Mouse (Mus musculus) layer of hippocampus, postnatal 25 days (tissue): ENCODE measurements around the gene Mphosph9. TPM values are rescaled to one million over a fixed set of nuclear protein-coding genes. Genes with fewer than 3 reads are reported as not detected.
"Not testable (repeated sequence)": the region's sequence is repeated elsewhere in the genome, so short reads cannot be mapped to it uniquely, and the experiment has no call there.

Experiments used
- DNase-seq, 2 experiments: peaks; one replicate each; pipeline ENCODE4 v3.0.0; 2022; ENCODE audit warnings: mixed read lengths in 2 of 2, low spot score in 1 of 2; ENCODE audit errors: extremely low spot score in 1 of 2
- total RNA-seq, 2 experiments: library from RNA; stranded (reverse); gene quantifications; 2 replicates each; pipeline ENCODE4 v1.2.3; 2021

Gene Mphosph9
- total RNA-seq, 2 experiments from 2014 or later = 13.7 to 22.4 TPM

GRCm38 (mm10) chr5:124217566-124218249 lies 110.1 kb downstream of the Mphosph9 start:
- no peak for DNase-seq

GRCm38 (mm10) chr5:124217092-124217491 lies 110.7 kb downstream of the Mphosph9 start:
- DNase-seq = not testable (repeated sequence)

GRCm38 (mm10) chr5:124216403-124216802 lies 111.4 kb downstream of the Mphosph9 start:
- DNase-seq = no peak

GRCm38 (mm10) chr5:124215647-124216046 lies 112.1 kb downstream of the Mphosph9 start:
- DNase-seq = no peak

- DNase-seq = no peak
Measured at GRCm38 (mm10) chr5:124214516-124215145, 113.1 kb downstream of the Mphosph9 start.

GRCm38 (mm10) chr5:124213588-124214469 lies 113.9 kb downstream of the Mphosph9 start:
- no peak for DNase-seq

GRCm38 (mm10) chr5:124211669-124212068 lies 116.1 kb downstream of the Mphosph9 start:
- no peak for DNase-seq

GRCm38 (mm10) chr5:124211234-124211633 lies 116.5 kb downstream of the Mphosph9 start:
- no peak for DNase-seq

- no peak for DNase-seq
Measured at GRCm38 (mm10) chr5:124210281-124211016, 117.3 kb downstream of the Mphosph9 start.

GRCm38 (mm10) chr5:124209850-124210249 lies 117.9 kb downstream of the Mphosph9 start:
- no peak for DNase-seq

GRCm38 (mm10) chr5:124208030-124208429 lies 119.7 kb downstream of the Mphosph9 start:
- no peak for DNase-seq

GRCm38 (mm10) chr5:124206481-124207038 lies 121.2 kb downstream of the Mphosph9 start:
- no peak for DNase-seq

GRCm38 (mm10) chr5:124205809-124206380 lies 121.9 kb downstream of the Mphosph9 start:
- no peak for DNase-seq

GRCm38 (mm10) chr5:124205211-124205610 lies 122.6 kb downstream of the Mphosph9 start:
- DNase-seq = no peak

- no peak for DNase-seq
Measured at GRCm38 (mm10) chr5:124204127-124204794, 123.5 kb downstream of the Mphosph9 start.

GRCm38 (mm10) chr5:124203251-124203650 lies 124.5 kb downstream of the Mphosph9 start:
- no peak for DNase-seq

GRCm38 (mm10) chr5:124202071-124202470 lies 125.7 kb downstream of the Mphosph9 start:
- DNase-seq = no peak

- DNase-seq = no peak
Measured at GRCm38 (mm10) chr5:124201564-124201963, 126.2 kb downstream of the Mphosph9 start.
